Mouse (Mus musculus) liver, embryonic 11.5 days (tissue): ENCODE results near the gene Slc4a8. TPM values are rescaled to one million over a fixed set of nuclear protein-coding genes. Genes with fewer than 3 reads are reported as not detected.

Experiments
- ATAC-seq: fragments of 200-750 bp; cut with Nextera tagmentation; replicated peaks from 2 replicates; pipeline ENCODE4 v1.8.0; 2017; ENCODE audit warnings: moderate number of reproducible peaks, mild to moderate bottlenecking, moderate TSS enrichment, moderate library complexity; ENCODE audit not compliant: low FRiP score
- DNase-seq: peaks from one replicate; pipeline ENCODE4 v3.0.0-alpha.2; 2017; ENCODE audit warnings: low spot score
- H3K27ac ChIP-seq: fragments of 300-500 bp; sonication (generic); 2 replicates; pipeline ENCODE4 v1.5.1; 2014; ENCODE audit warnings: mild to moderate bottlenecking, low read depth, low read length, control low read depth
- H3K27me3 ChIP-seq: fragments of 300-500 bp; sonication (generic); replicated peaks from 2 replicates; pipeline ENCODE4 v1.6.1; 2014; ENCODE audit warnings: low read length, mixed read lengths; ENCODE audit not compliant: control insufficient read depth, insufficient read depth
- H3K36me3 ChIP-seq: fragments of 300-500 bp; sonication (generic); 2 replicates; pipeline ENCODE4 v1.6.1; 2014; ENCODE audit warnings: mild to moderate bottlenecking, low read length, moderate library complexity, mixed read lengths; ENCODE audit not compliant: control insufficient read depth, insufficient read depth
- H3K4me1 ChIP-seq: fragments of 300-500 bp; sonication (generic); replicated peaks from 2 replicates; pipeline ENCODE4 v1.6.1; 2014; ENCODE audit warnings: low read length, mixed read lengths; ENCODE audit not compliant: control insufficient read depth, insufficient read depth
- H3K4me2 ChIP-seq: fragments of 300-500 bp; sonication (generic); 2 replicates; pipeline ENCODE4 v1.6.1; 2014; ENCODE audit warnings: mild to moderate bottlenecking, control low read depth, moderate library complexity
- H3K4me3 ChIP-seq: fragments of 300-500 bp; sonication (generic); 2 replicates; pipeline ENCODE4 v1.5.1; 2014; ENCODE audit warnings: low read depth, low read length, control low read depth
- H3K9ac ChIP-seq: fragments of 300-500 bp; sonication (generic); 2 replicates; pipeline ENCODE4 v1.6.1; 2014; ENCODE audit warnings: low read depth, low read length, control low read depth
- H3K9me3 ChIP-seq: fragments of 300-500 bp; sonication (generic); 2 replicates; pipeline ENCODE4 v1.6.1; 2016; ENCODE audit warnings: low read length, inconsistent platforms, mixed read lengths; ENCODE audit not compliant: control insufficient read depth
- WGBS: fragments of 180-500 bp; shearing (Covaris S2); extraction: QIAGEN DNeasy Blood & Tissue Kit; methylation state at CpG from one replicate; pipeline ENCODE4 v1.1.7; 2014; 5-methylcytosine and 5-hydroxymethylcytosine counted together
- polyA plus RNA-seq: library from polyadenylated mRNA; unstranded; fragments of >200 nt; fragmentation: Nextera tagmentation; extraction: Ambion mirVana; gene quantifications from 2 replicates; pipeline ENCODE4 v1.2.1, GENCODE M21; 2014

Slc4a8 gene
- polyA plus RNA-seq, 1 experiment from 2014 or later, result 1.5 TPM

GRCm38 (mm10) chr15:100838607-100839207, 77.2 kb downstream of the Slc4a8 start:
- Histone ChIP-seq H3K4me2 (no peak overlapping the region), H3K27me3 (no peaks in the 10 kb centered on the region), H3K27ac (no peak overlapping the region), H3K9me3 (no peaks in the 10 kb centered on the region), H3K4me3 (no peak overlapping the region), H3K36me3 (no peaks in the 10 kb centered on the region), H3K9ac (no peak overlapping the region), H3K4me1 (no peaks in the 10 kb centered on the region)
- no peak for DNase-seq
- 49% methylated on average over 12 of the region's 12 CpGs for WGBS
- no peak for ATAC-seq

- Histone ChIP-seq H3K27ac (no peak overlapping the region), H3K4me3 (no peak overlapping the region), H3K4me1 (no peaks in the 10 kb centered on the region), H3K36me3 (no peaks in the 10 kb centered on the region), H3K4me2 (no peak overlapping the region), H3K27me3 (no peaks in the 10 kb centered on the region), H3K9me3 (peaks cover 5% of the 10 kb centered on the region), H3K9ac (no peak overlapping the region)
- WGBS, result 74% methylated on average over 7 of the region's 7 CpGs
- DNase-seq, result no peak
- no peak for ATAC-seq
Measured at GRCm38 (mm10) chr15:100844336-100844735, 82.8 kb downstream of the Slc4a8 start.

DNA sequence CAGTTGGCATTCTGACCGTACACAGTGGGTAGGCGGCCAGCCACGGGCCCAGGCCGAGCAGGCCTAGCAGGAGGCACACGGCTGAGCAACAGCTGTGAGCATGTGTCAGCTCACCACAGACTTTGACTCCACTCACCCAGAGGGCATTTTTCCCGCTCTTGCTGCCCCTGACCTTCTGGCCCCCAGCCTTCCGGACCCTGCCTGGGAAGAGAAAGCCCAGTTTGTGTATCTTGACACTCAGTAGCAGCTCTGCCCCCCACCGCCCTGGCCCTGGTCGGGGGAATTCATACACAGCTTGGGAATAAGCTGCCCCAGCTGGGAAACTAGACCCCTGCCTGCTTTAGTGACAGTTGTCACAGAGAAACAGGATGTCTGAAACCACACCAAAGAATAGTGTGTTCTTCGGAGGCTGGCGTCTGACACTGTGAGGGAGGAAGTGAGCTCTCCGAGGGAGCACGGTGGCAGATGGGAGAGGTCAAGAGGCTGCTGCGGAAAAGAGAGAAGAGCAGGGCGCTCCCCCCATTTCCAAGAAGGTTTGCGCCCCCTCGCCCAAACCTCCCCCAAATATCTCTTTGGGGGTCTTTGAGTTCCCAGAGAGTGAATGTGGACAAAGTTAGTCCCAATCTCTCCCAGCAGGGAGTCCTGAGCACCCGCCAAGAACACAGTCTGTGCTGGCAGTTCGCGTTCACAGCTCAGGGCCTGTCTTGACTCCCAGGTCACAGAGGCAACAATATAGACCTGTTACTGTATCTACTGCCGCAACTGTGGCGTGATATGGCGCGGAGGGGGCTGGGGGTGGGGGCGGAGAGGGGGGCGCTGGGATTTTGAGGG, 83.7 kb downstream of the Slc4a8 start:
- Histone ChIP-seq H3K4me1 (no peaks in the 10 kb centered on the region), H3K36me3 (no peaks in the 10 kb centered on the region), H3K4me3 (no peak overlapping the region), H3K27me3 (no peaks in the 10 kb centered on the region), H3K4me2 (no peak overlapping the region), H3K9me3 (peaks cover 5% of the 10 kb centered on the region), H3K9ac (no peak overlapping the region), H3K27ac (no peak overlapping the region)
- 37% methylated on average over 26 of the region's 26 CpGs for whole genome bisulfite sequencing
- peak; percentile 56; the same call in 1 of the 2 replicates for ATAC-seq
- DNase-seq, result no peak

- DNase-seq (no peak), ATAC-seq (no peak)
- H3K4me1 ChIP-seq, result no peaks in the 10 kb centered on the region
- H3K9ac ChIP-seq, result no peak overlapping the region
- H3K9me3 ChIP-seq, result peaks cover 5% of the 10 kb centered on the region
- H3K4me2 ChIP-seq, result no peak overlapping the region
- WGBS, result 79% methylated on average over 6 of the region's 6 CpGs
- no peaks in the 10 kb centered on the region for H3K36me3 ChIP-seq
- no peak overlapping the region for H3K27ac ChIP-seq
- no peaks in the 10 kb centered on the region for H3K27me3 ChIP-seq
- no peak overlapping the region for H3K4me3 ChIP-seq
Measured at GRCm38 (mm10) chr15:100847193-100847592, 85.6 kb downstream of the Slc4a8 start.

DNA sequence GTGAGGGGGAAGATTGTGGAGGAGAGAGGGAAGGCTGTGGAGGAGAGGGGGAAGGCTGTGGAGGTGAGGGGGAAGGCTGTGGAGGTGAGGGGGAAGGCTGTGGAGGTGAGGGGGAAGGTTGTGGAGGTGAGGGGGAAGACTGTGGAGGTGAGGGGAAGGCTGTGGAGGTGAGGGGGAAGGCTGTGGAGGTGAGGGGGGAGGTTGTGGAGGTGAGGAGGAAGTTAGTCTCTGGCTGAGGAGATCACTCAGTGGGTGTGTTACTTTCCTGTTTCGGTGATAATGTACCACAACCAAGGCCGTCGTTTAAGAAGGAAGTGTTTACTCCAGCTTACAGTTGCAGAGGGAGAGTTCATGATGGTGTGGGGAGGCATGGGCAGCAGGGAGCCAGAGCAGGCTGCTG, 96.0 kb downstream of the Slc4a8 start:
- H3K9ac ChIP-seq, result no peak overlapping the region
- no peak overlapping the region for H3K27ac ChIP-seq
- ATAC-seq (no peak), DNase-seq (no peak)
- H3K4me3 ChIP-seq, result no peak overlapping the region
- no peaks in the 10 kb centered on the region for H3K4me1 ChIP-seq
- H3K9me3 ChIP-seq, result no peaks in the 10 kb centered on the region
- H3K36me3 ChIP-seq, result no peaks in the 10 kb centered on the region
- H3K4me2 ChIP-seq, result no peak overlapping the region
- 42% methylated on average over 3 of the region's 3 CpGs for WGBS
- H3K27me3 ChIP-seq, result 0 out of 2 replicates have a peak, but pooled peaks cover 5% of the 10 kb centered on the region

- no peaks in the 10 kb centered on the region for H3K9me3 ChIP-seq
- no peaks in the 10 kb centered on the region for H3K36me3 ChIP-seq
- H3K4me1 ChIP-seq, result no peaks in the 10 kb centered on the region
- H3K4me2 ChIP-seq, result no peak overlapping the region
- WGBS, result 43% methylated on average over 5 of the region's 5 CpGs
- no peak overlapping the region for H3K27ac ChIP-seq
- no peak for DNase-seq
- H3K27me3 ChIP-seq, result peaks cover 5% of the 10 kb centered on the region; the same call in 1 of the 2 replicates
- ATAC-seq, result no peak
- H3K4me3 ChIP-seq, result no peak overlapping the region
- H3K9ac ChIP-seq, result no peak overlapping the region
Measured at GRCm38 (mm10) chr15:100860856-100861255, 99.3 kb downstream of the Slc4a8 start.

DNA sequence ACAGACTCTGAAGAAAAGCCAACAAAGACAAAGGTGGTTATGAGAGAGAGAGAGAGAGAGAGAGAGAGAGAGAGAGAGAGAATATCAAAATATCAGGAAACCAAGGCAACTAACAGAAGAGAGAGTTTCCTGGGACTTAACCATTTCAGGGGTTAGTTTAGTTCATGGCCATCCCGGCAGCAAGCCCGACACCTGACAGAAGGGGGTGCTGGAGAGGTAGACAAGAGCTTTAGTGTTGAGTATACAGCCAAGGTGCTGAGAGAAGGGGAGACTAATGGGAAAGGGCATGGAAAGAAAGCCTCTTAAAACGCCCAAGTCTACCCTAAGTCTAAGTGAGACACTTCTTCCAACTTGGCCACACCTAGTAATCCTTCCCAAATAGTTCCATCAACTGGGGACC, 104.0 kb downstream of the Slc4a8 start:
- H3K27ac ChIP-seq, result no peak overlapping the region
- no peak overlapping the region for H3K4me3 ChIP-seq

DNA sequence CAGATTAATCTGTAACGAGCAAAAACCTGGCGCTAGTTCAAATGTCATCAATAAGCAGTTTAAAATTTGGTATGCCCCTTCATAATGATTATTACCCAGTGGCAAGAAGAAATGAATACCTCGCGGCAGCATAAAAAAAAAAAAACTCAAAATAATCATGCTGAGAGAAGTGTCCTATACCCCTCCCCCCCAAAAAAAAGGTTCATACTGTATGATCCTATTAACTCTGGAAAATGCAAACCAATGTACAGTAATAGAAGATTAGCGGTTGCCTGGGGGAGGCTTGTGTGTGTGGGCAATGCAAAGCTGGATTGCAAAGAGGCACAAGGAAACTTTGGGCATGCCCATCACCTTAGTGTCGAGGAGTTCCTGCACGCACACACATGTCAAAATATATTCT, 108.0 kb downstream of the Slc4a8 start, which contains the start of gene Scn8a:
Gene Scn8a, plus strand, starts transcription at position 301 of the 400 bp plus-strand sequence.
- no peak within 1 kb of the TSS for H3K9ac ChIP-seq
- DNase-seq (no peak), ATAC-seq (no peak)
- H3K36me3 ChIP-seq, result no peaks in the 10 kb centered on the region
- WGBS, result 76% methylated on average over 7 of the region's 7 CpGs
- H3K4me2 ChIP-seq, result peak within 1 kb of the TSS; percentile 72
- no peaks in the 10 kb centered on the region for H3K9me3 ChIP-seq
- peak within 1 kb of the TSS; percentile 62 for H3K4me3 ChIP-seq
- no peaks in the 10 kb centered on the region for H3K4me1 ChIP-seq
- peaks cover 62% of the 10 kb centered on the region for H3K27me3 ChIP-seq
- no peak within 1 kb of the TSS for H3K27ac ChIP-seq

More for the DNA sequence above, 104.0 kb downstream of the Slc4a8 start:
- Histone ChIP-seq H3K36me3 (no peaks in the 10 kb centered on the region), H3K9ac (no peak overlapping the region), H3K9me3 (no peaks in the 10 kb centered on the region), H3K4me2 (no peak overlapping the region), H3K27me3 (peaks cover 23% of the 10 kb centered on the region), H3K4me1 (no peaks in the 10 kb centered on the region)
- no peak for ATAC-seq
- no peak for DNase-seq
- WGBS, result 46% methylated on average over 3 of the region's 3 CpGs
